Mouse (Mus musculus) lung, embryonic 14.5 days (tissue): Measurements from ENCODE around the gene Wnt5a. TPM values are rescaled to one million over a fixed set of nuclear protein-coding genes. Genes with fewer than 3 reads are reported as not detected.
A peak's percentile ranks its signal among the peaks of the same experiment; 100 is the strongest.

ENCODE experiments used
- ATAC-seq: fragments of 200-750 bp; cut with Nextera tagmentation; 2 replicates; pipeline ENCODE4 v1.8.0; 2017; ENCODE audit warnings: mild to moderate bottlenecking, moderate TSS enrichment, moderate library complexity; ENCODE audit not compliant: insufficient read depth
- DNase-seq: peaks from one replicate; pipeline ENCODE4 v3.0.0-alpha.2; 2015
- H3K27ac ChIP-seq: fragments of 300-500 bp; sonication (generic); 2 replicates; pipeline ENCODE4 v1.5.1; 2014; ENCODE audit warnings: low read depth, mild to moderate bottlenecking, moderate library complexity
- H3K27me3 ChIP-seq: fragments of 300-500 bp; sonication (generic); 2 replicates; pipeline ENCODE4 v1.6.1; 2014; ENCODE audit warnings: low read length, control low read depth; ENCODE audit not compliant: insufficient read depth
- H3K36me3 ChIP-seq: fragments of 300-500 bp; sonication (generic); 2 replicates; pipeline ENCODE4 v1.6.1; 2014; ENCODE audit warnings: control low read depth; ENCODE audit not compliant: insufficient read depth
- H3K4me1 ChIP-seq: fragments of 300-500 bp; sonication (generic); 2 replicates; pipeline ENCODE4 v1.6.1; 2014; ENCODE audit warnings: antibody characterized with exemption, control low read depth; ENCODE audit not compliant: insufficient read depth
- H3K4me2 ChIP-seq: fragments of 300-500 bp; sonication (generic); 2 replicates; pipeline ENCODE4 v1.6.1; 2014; ENCODE audit warnings: mild to moderate bottlenecking
- H3K4me3 ChIP-seq: fragments of 300-500 bp; sonication (generic); 2 replicates; pipeline ENCODE4 v1.5.1; 2014; ENCODE audit warnings: low read depth, low read length
- H3K9ac ChIP-seq: fragments of 300-500 bp; sonication (generic); 2 replicates; pipeline ENCODE4 v1.6.1; 2014
- H3K9me3 ChIP-seq: fragments of 300-500 bp; sonication (generic); 2 replicates; pipeline ENCODE4 v1.6.1; 2016; ENCODE audit warnings: low read depth, low read length, control low read depth
- CTCF ChIP-seq: IDR thresholded peaks from 2 replicates; pipeline ENCODE4 v1.5.1; 2016; ENCODE audit warnings: antibody characterized with exemption, low read depth
- WGBS: fragments of 180-500 bp; shearing (Covaris S2); extraction: QIAGEN DNeasy Blood & Tissue Kit; methylation state at CpG from one replicate; pipeline ENCODE4 v1.1.7; 2014; 5-methylcytosine and 5-hydroxymethylcytosine counted together
- polyA plus RNA-seq: library from polyadenylated mRNA; unstranded; fragments of >200 nt; fragmentation: Nextera tagmentation; extraction: Ambion mirVana; gene quantifications from 2 replicates; pipeline ENCODE4 v1.2.1, GENCODE M21; 2014

Wnt5a gene
- polyA plus RNA-seq, 1 experiment from 2014 or later = 16.2 TPM

GRCm38 (mm10) chr14:28509441-28510340 lies 5.1 kb downstream of the Wnt5a start:
- Histone ChIP-seq H3K27me3 (peaks cover 82% of the 10 kb centered on the region), H3K27ac (no peak overlapping the region), H3K4me2 (peak overlapping the region; percentile 82), H3K4me3 (peak overlapping the region; percentile 54), H3K4me1 (peaks cover 6% of the 10 kb centered on the region; the same call in 1 of the 2 replicates), H3K36me3 (0 out of 2 replicates have a peak, but pooled peaks cover 6% of the 10 kb centered on the region), H3K9me3 (no peaks in the 10 kb centered on the region), H3K9ac (peak overlapping the region; percentile 38)
- 2% methylated on average over 47 of the region's 47 CpGs for WGBS
- DNase-seq (peak; percentile 48), ATAC-seq (no peak)
- no peak for TF ChIP-seq CTCF

GRCm38 (mm10) chr14:28510341-28511028 lies 5.9 kb downstream of the Wnt5a start:
- peak; percentile 16; the same call in 1 of the 2 replicates for TF ChIP-seq CTCF
- peak overlapping the region; percentile 54 for H3K4me3 ChIP-seq
- no peak overlapping the region for H3K27ac ChIP-seq
- H3K36me3 ChIP-seq = 0 out of 2 replicates have a peak, but pooled peaks cover 6% of the 10 kb centered on the region
- peaks cover 6% of the 10 kb centered on the region; the same call in 1 of the 2 replicates for H3K4me1 ChIP-seq
- DNase-seq (peak; percentile 44), ATAC-seq (no peak)
- peaks cover 78% of the 10 kb centered on the region for H3K27me3 ChIP-seq
- H3K4me2 ChIP-seq = peak overlapping the region; percentile 82
- 4% methylated on average over 29 of the region's 29 CpGs for WGBS
- H3K9ac ChIP-seq = peak overlapping the region; percentile 27
- H3K9me3 ChIP-seq = no peaks in the 10 kb centered on the region

GRCm38 (mm10) chr14:28511029-28511651 lies 6.6 kb downstream of the Wnt5a start:
- peaks cover 74% of the 10 kb centered on the region for H3K27me3 ChIP-seq
- H3K9ac ChIP-seq = peak overlapping the region; percentile 27
- H3K27ac ChIP-seq = no peak overlapping the region
- peak overlapping the region; percentile 54 for H3K4me3 ChIP-seq
- H3K4me1 ChIP-seq = peaks cover 6% of the 10 kb centered on the region; the same call in 1 of the 2 replicates
- 0 out of 2 replicates have a peak, but pooled peaks cover 6% of the 10 kb centered on the region for H3K36me3 ChIP-seq
- no peak for TF ChIP-seq CTCF
- whole genome bisulfite sequencing = under 1% methylated on average over 41 of the region's 41 CpGs
- peak; percentile 67 for DNase-seq
- no peak for ATAC-seq
- H3K4me2 ChIP-seq = peak overlapping the region; percentile 82
- no peaks in the 10 kb centered on the region for H3K9me3 ChIP-seq

- 87% methylated on average over 5 of the region's 5 CpGs for WGBS
- Histone ChIP-seq H3K4me2 (no peak overlapping the region), H3K9ac (no peak overlapping the region), H3K4me3 (no peak overlapping the region), H3K9me3 (no peaks in the 10 kb centered on the region), H3K27ac (no peak overlapping the region), H3K4me1 (peaks cover 6% of the 10 kb centered on the region; the same call in 1 of the 2 replicates), H3K27me3 (peaks cover 57% of the 10 kb centered on the region), H3K36me3 (0 out of 2 replicates have a peak, but pooled peaks cover 9% of the 10 kb centered on the region)
- no peak for DNase-seq
- TF ChIP-seq CTCF = no peak
- no peak for ATAC-seq
Observed at GRCm38 (mm10) chr14:28512805-28513590, 8.4 kb downstream of the Wnt5a start.

- no peak for ATAC-seq
- 0 out of 2 replicates have a peak, but pooled peaks cover 15% of the 10 kb centered on the region for H3K36me3 ChIP-seq
Observed at GRCm38 (mm10) chr14:28514171-28514570, 9.6 kb downstream of the Wnt5a start.

GRCm38 (mm10) chr14:28515331-28515730 lies 10.8 kb downstream of the Wnt5a start:
- WGBS = 48% methylated on average over 6 of the region's 6 CpGs
- no peak overlapping the region for H3K27ac ChIP-seq
- DNase-seq (no peak), ATAC-seq (no peak)
- no peak overlapping the region for H3K4me2 ChIP-seq
- H3K4me3 ChIP-seq = no peak overlapping the region
- no peak for TF ChIP-seq CTCF
- H3K9ac ChIP-seq = no peak overlapping the region
- H3K36me3 ChIP-seq = peaks cover 21% of the 10 kb centered on the region; the same call in 1 of the 2 replicates
- H3K9me3 ChIP-seq = no peaks in the 10 kb centered on the region
- H3K4me1 ChIP-seq = peaks cover 3% of the 10 kb centered on the region; the same call in 1 of the 2 replicates
- H3K27me3 ChIP-seq = peaks cover 34% of the 10 kb centered on the region

More at GRCm38 (mm10) chr14:28514171-28514570, 9.6 kb downstream of the Wnt5a start:
- Histone ChIP-seq H3K27ac (no peak overlapping the region), H3K27me3 (peaks cover 45% of the 10 kb centered on the region), H3K4me2 (no peak overlapping the region), H3K4me1 (peaks cover 6% of the 10 kb centered on the region; the same call in 1 of the 2 replicates), H3K4me3 (no peak overlapping the region), H3K9me3 (no peaks in the 10 kb centered on the region), H3K9ac (no peak overlapping the region)
- no peak for TF ChIP-seq CTCF
- WGBS = 30% methylated on average over 2 of the region's 2 CpGs
- DNase-seq = no peak
